Mouse (Mus musculus) myocyte (in vitro differentiated cells): ENCODE data around the gene Pde1c.

Source experiments
- MAX ChIP-seq: IDR thresholded peaks from one replicate; pipeline ENCODE4 v1.6.1; 2011; ENCODE audit warnings: low read depth, mild to moderate bottlenecking, control low read depth
- MYOG ChIP-seq, 3 experiments: IDR thresholded peaks; one replicate each; pipeline ENCODE4 v1.6.1; 2011; ENCODE audit warnings: control low read depth in 2 of 3, low read depth in 2 of 3, mild to moderate bottlenecking in 2 of 3; ENCODE audit not compliant: insufficient read length in 2 of 3, control insufficient read depth in 1 of 3, insufficient read depth in 1 of 3
- POLR2A ChIP-seq: IDR thresholded peaks from one replicate; pipeline ENCODE4 v1.6.1; 2011; ENCODE audit warnings: low read depth, mild to moderate bottlenecking, control low read depth, moderate library complexity; ENCODE audit not compliant: insufficient read length
- POLR2AphosphoS2 ChIP-seq: IDR thresholded peaks from one replicate; pipeline ENCODE4 v1.6.1; 2011; ENCODE audit warnings: low read depth, control low read depth; ENCODE audit not compliant: insufficient read length
- TCF12 ChIP-seq: IDR thresholded peaks from one replicate; pipeline ENCODE4 v1.6.1; 2011; ENCODE audit warnings: mild to moderate bottlenecking, control low read depth; ENCODE audit not compliant: poor library complexity, insufficient read depth, severe bottlenecking

DNA sequence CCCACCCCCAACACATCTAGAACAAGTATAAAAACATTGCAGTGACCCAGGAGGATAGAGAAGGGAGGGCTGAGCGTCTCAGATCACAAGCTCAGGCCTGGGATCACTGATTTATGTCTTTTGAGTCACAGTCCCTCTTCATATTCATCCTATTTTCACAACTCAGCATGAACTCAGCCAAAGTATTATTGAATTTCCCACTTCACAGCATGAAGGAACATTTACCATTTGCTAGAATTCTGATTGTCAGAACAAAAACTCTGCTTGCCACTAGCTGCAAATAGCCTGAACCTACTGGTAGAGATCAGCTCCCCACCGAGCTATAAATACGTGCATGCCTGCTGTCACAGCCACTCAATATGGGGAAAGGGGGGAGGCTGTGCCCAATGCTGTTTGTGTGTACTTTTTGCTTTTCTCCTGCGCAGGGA, 492.5 kb downstream of the Pde1c start:
- TF ChIP-seq POLR2A (no peak), POLR2AphosphoS2 (no peak), TCF12 (no peak), MYOG (IDR thresholded peaks at IDR 0.05; ENCODE audit: control insufficient read depth in 1 of 3, insufficient read depth in 1 of 3, insufficient read length in 2 of 3, low read depth in 2 of 3) (no peak), MAX (no peak)
